ENCODE assay signal across 10 mouse cellular contexts in the genomic region with DNA sequence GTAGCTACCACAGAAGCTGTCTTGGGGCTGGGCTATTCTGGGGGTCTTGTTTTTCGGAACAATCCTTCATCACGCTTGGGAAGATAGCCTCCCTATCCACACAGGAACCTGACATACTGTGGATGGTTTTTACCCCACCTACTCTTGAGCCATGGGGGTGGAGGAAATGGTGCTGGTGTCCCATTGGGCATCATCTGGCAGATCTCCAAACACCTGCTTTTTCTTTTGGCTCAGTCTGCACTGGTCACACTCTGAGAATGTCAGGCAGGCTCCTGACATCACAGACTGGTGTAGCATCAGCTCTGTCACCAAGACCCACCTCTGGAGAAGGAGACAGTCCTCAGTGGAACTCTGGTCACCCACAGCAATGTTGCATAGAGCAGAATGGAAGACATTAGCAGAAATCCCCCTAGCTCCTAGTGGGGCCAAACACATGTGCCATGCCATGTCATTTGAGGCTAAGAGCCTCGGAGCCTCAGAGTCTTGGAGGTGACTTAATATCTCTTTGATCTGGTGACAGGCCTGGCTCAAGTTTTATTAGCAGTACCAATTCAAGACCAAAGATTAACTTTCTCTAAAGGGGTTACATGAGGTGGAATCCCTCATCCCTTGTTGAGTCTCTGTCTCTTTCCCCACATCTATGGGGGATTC.
DNase-seq lines count a peak whose midpoint lies in the region; ATAC-seq and TF ChIP-seq lines count a peak whose summit lies in the region.
"Had no signal": no experiment of that assay in that cellular context is flagged by ENCODE, and none has a peak within 500 bp of the region (broad histone marks: within the 10 kb centered on the region; RNA-seq: fewer than 3 reads in every experiment).

No protein-coding gene starts in this region.

- ATAC-seq in heart, embryonic 12.5 days (ENCODE audit: insufficient number of reproducible peaks, low FRiP score), result peak; percentile 37; the same call in 1 of the 2 replicates
- no peak for ATAC-seq in embryonic facial prominence, embryonic 13.5 days (ENCODE audit: insufficient number of reproducible peaks, insufficient read depth, low FRiP score, low TSS enrichment, low read depth)
- ATAC-seq in hindbrain, embryonic 12.5 days (ENCODE audit: low FRiP score), result peak; percentile 61
- peak; percentile 43 for ATAC-seq in midbrain, embryonic 15.5 days (replicated peaks)

- no peaks in the 10 kb centered on the region for H3K36me3 ChIP-seq in heart, embryonic 12.5 days
- no peaks in the 10 kb centered on the region for H3K36me3 ChIP-seq in embryonic facial prominence, embryonic 13.5 days
- no peaks in the 10 kb centered on the region for H3K36me3 ChIP-seq in hindbrain, embryonic 12.5 days
- H3K36me3 ChIP-seq in midbrain, embryonic 15.5 days (replicated peaks), result no peaks in the 10 kb centered on the region

- no peak overlapping the region for H3K9ac ChIP-seq in heart, embryonic 12.5 days
- H3K9ac ChIP-seq in embryonic facial prominence, embryonic 13.5 days, result no peak overlapping the region
- no peak overlapping the region for H3K9ac ChIP-seq in hindbrain, embryonic 12.5 days
- H3K9ac ChIP-seq in midbrain, embryonic 15.5 days, result peak overlapping the region; percentile 29

- no peak overlapping the region for H3K4me3 ChIP-seq in heart, embryonic 12.5 days
- no peak overlapping the region for H3K4me3 ChIP-seq in embryonic facial prominence, embryonic 13.5 days
- H3K4me3 ChIP-seq in hindbrain, embryonic 12.5 days, result no peak overlapping the region
- no peak overlapping the region for H3K4me3 ChIP-seq in midbrain, embryonic 15.5 days
- H3K4me3 ChIP-seq in gastrocnemius, adult 2 months, result no peak overlapping the region

- no peak for DNase-seq in heart, postnatal 10 days
- DNase-seq in retina, postnatal 1 day, result no peak
- DNase-seq in gastrocnemius, postnatal 36 days, result no peak
- DNase-seq in gastrocnemius, adult 2 months, result no peak
- DNase-seq: lung, postnatal 10 days; spleen, adult 18-20 months had no signal

- WGBS in heart, embryonic 12.5 days, result 49% methylated on average over 3 of the region's 3 CpGs
- WGBS in embryonic facial prominence, embryonic 13.5 days, result 23% methylated on average over 3 of the region's 3 CpGs
- 24% methylated on average over 3 of the region's 3 CpGs for WGBS in hindbrain, embryonic 12.5 days
- 18% methylated on average over 3 of the region's 3 CpGs for WGBS in midbrain, embryonic 15.5 days

- H3K27me3 ChIP-seq in heart, embryonic 12.5 days (replicated peaks), result peaks cover 10% of the 10 kb centered on the region; the same call in 1 of the 2 replicates
- H3K27me3 ChIP-seq in embryonic facial prominence, embryonic 13.5 days, result peaks cover 9% of the 10 kb centered on the region; the same call in 1 of the 2 replicates
- H3K27me3 ChIP-seq in hindbrain, embryonic 12.5 days, result peaks cover 4% of the 10 kb centered on the region; the same call in 1 of the 2 replicates
- H3K27me3 ChIP-seq in midbrain, embryonic 15.5 days (replicated peaks), result 0 out of 2 replicates have a peak, but pooled peaks cover 4% of the 10 kb centered on the region

- H3K4me2 ChIP-seq in heart, embryonic 12.5 days, result 0 out of 2 replicates have a peak overlapping the region, but pooled peaks have one; percentile 7
- peak overlapping the region; percentile 24 for H3K4me2 ChIP-seq in embryonic facial prominence, embryonic 13.5 days
- H3K4me2 ChIP-seq in hindbrain, embryonic 12.5 days (replicated peaks), result peak overlapping the region; percentile 30
- H3K4me2 ChIP-seq in midbrain, embryonic 15.5 days, result peak overlapping the region; percentile 39

- intact Hi-C loops in heart, postnatal 10 days (cut with DNase I), result no loop called here
- intact Hi-C loops in gastrocnemius, postnatal 36 days (cut with DNase I), result no loop called here
- intact Hi-C loops in gastrocnemius, adult 2 months (cut with DNase I), result no loop called here

- no peak overlapping the region for H3K27ac ChIP-seq in heart, embryonic 12.5 days (ENCODE audit: poor library complexity, severe bottlenecking)
- no peak overlapping the region for H3K27ac ChIP-seq in embryonic facial prominence, embryonic 13.5 days
- peak overlapping the region; percentile 83 for H3K27ac ChIP-seq in hindbrain, embryonic 12.5 days
- peak overlapping the region; percentile 74 for H3K27ac ChIP-seq in midbrain, embryonic 15.5 days
- H3K27ac ChIP-seq in gastrocnemius, adult 2 months, result no peak overlapping the region

- no peaks in the 10 kb centered on the region; the same call in 1 of the 2 replicates for H3K4me1 ChIP-seq in heart, embryonic 12.5 days (replicated peaks)
- H3K4me1 ChIP-seq in embryonic facial prominence, embryonic 13.5 days, result peaks cover 11% of the 10 kb centered on the region; the same call in 1 of the 2 replicates
- peaks cover 40% of the 10 kb centered on the region for H3K4me1 ChIP-seq in hindbrain, embryonic 12.5 days
- H3K4me1 ChIP-seq in midbrain, embryonic 15.5 days, result peaks cover 36% of the 10 kb centered on the region

- H3K9me3 ChIP-seq in heart, embryonic 12.5 days (replicated peaks), result no peaks in the 10 kb centered on the region
- H3K9me3 ChIP-seq in embryonic facial prominence, embryonic 13.5 days, result no peaks in the 10 kb centered on the region
- H3K9me3 ChIP-seq in hindbrain, embryonic 12.5 days (replicated peaks), result no peaks in the 10 kb centered on the region
- H3K9me3 ChIP-seq in midbrain, embryonic 15.5 days, result no peaks in the 10 kb centered on the region

- no peak for TF ChIP-seq CTCF in gastrocnemius, adult 2 months (IDR thresholded peaks at IDR 0.05)

Comparison
In these comparisons a context has a peak if more than half of its experiments do, and no peak if none do; other contexts are left out.
1. H3K27ac ChIP-seq: peak in hindbrain, embryonic 12.5 days (single experiment) and midbrain, embryonic 15.5 days (single experiment); none in heart, embryonic 12.5 days (single experiment), embryonic facial prominence, embryonic 13.5 days (single experiment) and gastrocnemius, adult 2 months (single experiment).
2. Peak in every context shown above with its lines, with median percentiles within 50 percentile points of each other: H3K4me2 ChIP-seq.